Mouse (Mus musculus) megakaryocyte, embryonic 14.5 days (primary cell): ENCODE measurements around the gene Actr8.

Experiments used
- FLI1 ChIP-seq: IDR thresholded peaks from 2 replicates; pipeline ENCODE4 v1.6.1; 2012; ENCODE audit warnings: low read length, inconsistent platforms, mixed read lengths
- GATA1 ChIP-seq: IDR thresholded peaks from 3 replicates; pipeline ENCODE4 v1.6.1; 2012; ENCODE audit warnings: mixed read lengths, low read length, inconsistent platforms, borderline replicate concordance

GRCm38 (mm10) chr14:29998747-29999474, 20.8 kb downstream of the Actr8 start:
- TF ChIP-seq GATA1 (no peak), FLI1 (no peak)
